Mouse (Mus musculus) granulocyte monocyte progenitor cell, adult 5-6 weeks (primary cell): ENCODE measurements around the gene Mfsd5. TPM values are rescaled to one million over a fixed set of nuclear protein-coding genes. Genes with fewer than 3 reads are reported as not detected.
A peak's percentile ranks its signal among the peaks of the same experiment; 100 is the strongest.

ENCODE experiments used
- ATAC-seq: replicated peaks from 2 replicates; pipeline ENCODE4 v1.8.0; 2016; ENCODE audit warnings: mild to moderate bottlenecking, moderate TSS enrichment, inconsistent platforms; ENCODE audit not compliant: poor library complexity, severe bottlenecking
- total RNA-seq, 2 experiments: library from RNA; stranded (forward) in 1 of 2; stranded (reverse) in 1 of 2; fragments of 200-712, 200-1000 nt in 1 of 2; fragments of >200 nt in 1 of 2; fragmentation: Nextera tagmentation in 1 of 2; gene quantifications; 2 replicates each; pipeline ENCODE4 v1.2.3; 2014 to 2017

The Mfsd5 gene
- total RNA-seq, 2 experiments from 2014 or later = 20.0 to 29.4 TPM

DNA sequence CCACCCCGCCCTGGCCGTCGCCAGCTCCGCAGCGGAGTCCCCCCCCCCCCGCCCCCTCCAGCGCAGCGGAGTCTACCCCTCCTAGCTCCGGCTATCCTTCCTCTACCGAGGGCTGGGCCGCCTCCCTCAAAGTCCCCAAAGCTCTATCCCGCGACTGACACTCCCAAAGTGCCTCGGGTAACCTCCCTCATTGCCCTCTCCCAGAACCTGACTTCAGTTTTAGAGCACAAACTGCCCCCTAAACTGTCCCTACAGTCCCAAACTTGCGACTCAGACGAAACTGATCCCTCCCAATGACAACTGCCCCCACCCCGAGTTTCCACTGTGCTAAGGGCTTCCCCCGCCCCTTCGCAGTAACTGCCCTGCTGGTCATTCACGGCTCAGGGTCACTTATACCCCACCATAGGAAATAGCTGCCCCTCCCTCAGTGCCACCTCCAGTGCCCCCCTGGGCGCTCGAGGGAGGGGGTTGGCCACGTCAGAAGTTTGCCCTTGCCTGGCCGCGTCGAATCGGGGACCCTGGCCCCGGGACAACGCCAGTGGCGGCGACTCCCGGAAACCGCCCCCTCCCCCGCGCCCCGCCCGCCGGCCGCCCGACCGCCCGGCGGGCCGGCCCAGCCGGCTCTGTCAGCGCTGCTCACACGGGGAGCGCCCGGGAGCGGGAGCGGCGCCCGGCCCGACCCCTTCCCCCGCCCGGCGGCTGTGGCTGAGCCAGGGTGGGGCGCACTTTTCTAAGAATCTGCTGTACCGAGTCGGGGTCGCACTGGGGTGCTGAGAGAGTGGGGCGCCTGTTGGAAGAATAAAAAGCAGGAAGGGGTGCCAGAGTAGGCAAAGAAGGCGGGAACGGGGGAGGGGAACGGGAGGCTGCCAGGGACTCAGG lies 31.8 kb upstream of the Mfsd5 start:
- peak; percentile 21 for ATAC-seq

DNA sequence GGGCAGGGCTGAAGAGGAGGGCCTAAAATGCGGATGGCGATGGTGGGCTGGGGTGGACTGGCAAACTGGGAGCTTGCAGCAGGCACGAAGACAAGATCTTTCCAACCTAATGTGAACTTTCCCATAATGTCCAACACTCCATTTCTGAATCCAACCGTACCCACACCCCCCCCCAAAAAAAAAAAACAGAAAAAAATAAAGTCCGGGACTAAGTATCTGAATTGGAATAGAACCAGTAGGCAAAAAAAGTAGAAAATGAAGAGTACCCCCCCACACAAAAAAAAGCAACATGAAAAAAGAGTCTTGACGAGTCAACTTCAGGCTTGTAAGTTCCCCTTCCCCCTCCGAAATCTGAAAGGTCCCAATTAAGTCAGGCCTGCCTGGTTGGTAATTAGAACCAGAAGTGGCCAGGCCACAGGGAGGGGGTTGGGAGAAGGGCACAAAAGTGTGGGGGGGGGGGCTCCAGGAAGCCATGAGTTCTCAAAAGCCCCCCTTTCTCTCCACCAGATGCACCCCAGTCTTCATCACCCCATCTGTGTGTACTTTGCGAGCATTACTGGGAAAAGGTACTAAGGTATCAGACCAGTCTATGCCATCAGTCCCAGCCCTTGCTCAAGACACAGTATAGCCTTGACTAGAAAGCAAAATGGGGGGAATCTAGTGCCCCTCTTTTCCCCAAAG lies 31.0 kb upstream of the Mfsd5 start:
- no peak for ATAC-seq

DNA sequence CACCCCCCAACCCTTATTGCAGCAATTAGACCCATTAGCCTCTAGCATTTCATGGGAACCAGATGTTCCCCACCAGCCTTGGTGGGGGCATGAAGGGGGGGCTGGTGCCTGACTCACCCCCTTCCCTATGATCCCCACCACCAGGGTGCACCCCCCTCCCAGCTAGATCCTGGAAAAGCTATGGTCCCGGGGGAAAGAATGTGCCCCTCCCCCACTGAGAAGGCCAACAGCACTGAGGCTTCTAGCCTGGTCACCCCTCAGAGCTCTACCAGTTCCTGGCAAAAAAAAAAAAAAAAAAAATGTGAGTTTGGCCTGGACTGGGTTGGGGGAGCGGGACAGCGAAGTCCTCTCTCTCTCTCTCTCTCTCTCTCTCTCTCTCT lies 30.5 kb upstream of the Mfsd5 start:
- ATAC-seq = no peak

DNA sequence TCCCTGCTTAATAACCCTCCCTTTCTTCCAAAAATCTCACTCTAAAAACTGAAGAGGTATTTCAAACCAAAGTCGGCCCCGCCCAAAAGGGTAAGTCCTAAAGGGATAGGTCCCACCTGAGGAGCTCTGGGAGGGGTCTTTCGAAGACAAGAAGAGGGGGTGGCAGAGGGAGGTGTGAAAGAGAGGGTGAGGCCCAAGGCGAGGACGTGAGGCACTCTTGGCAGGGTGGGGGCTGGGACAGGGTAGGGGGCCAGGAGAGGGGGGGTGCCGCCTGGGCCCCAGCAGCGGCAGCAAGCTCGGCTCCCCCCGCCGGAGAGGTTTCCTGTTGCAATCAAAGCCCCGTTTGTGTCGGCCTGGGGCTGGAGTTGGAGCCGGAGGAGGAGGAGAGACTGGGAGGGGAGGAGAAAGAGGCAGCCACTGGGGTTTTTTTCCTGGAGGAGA lies 30.0 kb upstream of the Mfsd5 start:
- ATAC-seq = no peak

DNA sequence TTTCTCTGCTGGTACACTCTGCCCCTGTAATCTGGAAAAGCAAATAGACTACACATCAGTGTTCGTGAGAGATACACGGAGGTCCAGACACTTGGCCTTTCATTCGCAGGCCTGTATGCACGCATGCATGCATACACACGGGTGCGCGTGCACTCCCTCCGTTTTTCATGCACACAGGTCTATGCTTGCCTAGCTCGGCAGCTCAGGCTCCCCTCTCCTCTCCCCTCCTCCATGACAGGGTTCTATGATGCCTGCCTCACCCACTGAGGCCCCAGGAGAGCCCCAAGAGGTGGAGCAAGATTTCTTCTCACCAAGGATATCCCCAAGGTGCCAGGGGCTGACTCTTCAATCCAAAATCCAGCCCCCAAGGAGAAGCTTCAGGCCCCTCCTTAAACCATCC lies 29.3 kb upstream of the Mfsd5 start:
- ATAC-seq = no peak

DNA sequence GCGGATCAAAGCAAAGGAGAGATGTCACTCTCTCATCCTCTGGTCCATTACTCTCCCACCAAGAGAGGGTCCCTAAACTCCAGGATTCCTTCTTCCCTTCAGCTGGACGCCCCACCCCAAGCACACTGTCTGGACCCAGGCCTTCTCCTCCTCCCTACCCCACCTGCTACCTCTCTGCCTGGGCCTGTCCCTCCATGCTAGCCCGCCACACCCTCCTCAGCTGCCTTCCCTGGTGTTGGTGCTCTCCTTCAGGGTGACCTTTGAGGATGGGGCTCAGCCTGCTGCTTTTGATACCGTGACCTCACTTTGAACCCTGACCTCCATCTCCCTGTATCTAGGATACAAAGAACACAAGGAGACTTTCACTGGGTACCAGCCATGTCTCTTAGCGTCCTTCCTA lies 28.7 kb upstream of the Mfsd5 start:
- ATAC-seq = no peak

DNA sequence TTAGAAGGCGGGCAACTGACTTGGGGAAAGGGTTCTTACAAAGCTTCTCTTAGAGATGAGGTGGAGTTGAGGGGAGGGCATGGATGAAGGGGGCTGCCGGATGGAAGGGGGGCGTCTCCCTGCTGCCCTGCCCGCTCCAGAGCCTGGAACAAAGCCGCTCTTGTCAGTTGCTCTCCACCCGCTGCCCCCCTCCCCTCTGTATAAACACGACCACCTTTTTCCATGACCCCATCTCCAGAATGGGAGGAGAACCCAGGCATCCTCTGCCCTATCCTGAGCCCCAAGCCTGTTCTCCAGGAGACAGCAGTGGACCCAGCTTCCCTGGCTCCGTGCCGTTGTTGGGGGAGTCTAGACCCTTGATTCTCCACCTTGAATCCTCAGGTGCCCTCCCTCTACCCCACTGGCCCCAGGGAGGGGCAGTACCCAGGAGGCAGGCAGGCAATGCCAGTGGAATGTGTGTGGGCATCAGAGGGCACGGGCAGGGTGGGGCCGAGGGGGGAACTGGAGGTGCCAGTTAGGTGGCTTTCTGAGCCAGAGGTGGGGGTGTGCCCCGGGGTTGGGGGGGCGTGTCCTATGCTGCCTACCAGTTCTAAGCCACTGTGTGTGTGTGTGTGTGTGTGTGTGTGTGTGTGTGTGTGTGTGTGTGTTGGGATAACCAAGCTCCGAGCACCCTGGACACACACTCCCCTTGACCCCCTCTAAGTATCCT lies 23.6 kb upstream of the Mfsd5 start:
- ATAC-seq = no peak

DNA sequence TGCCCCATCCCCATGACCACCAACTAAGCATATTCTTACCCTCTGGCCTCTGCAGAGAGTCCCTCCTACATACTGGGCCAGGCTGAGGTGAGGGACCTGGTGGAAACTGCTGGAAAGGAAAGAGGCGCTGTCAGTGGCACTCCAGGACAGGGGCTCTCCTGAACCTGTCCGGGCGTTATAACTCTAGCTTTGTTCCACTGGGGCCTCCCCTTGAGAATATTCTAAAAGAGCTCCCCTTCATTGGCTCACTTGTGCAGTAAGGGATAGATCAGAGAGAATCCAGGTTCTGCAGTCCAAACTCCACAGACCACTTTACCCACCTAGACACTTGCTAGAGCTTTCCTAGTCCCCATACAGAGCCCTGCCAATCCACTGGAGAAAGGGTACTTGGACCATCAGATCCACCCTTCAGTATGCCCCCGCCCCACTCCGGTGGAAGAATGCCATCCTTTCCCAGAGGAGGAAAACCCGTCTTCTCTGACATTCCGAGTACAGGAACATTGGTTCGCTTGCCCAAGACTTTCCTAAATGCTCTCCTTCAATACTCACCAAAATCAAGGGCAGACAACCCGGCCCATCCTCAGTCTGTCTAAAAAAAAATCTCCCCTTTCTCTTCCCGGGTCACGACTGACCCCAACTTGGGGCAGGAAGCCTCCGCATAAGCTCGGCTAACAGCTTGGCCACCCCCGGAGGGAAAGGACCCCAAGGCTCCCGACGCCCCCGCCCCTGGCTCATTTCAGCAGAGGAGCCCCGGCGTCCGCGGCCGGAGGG lies 22.6 kb upstream of the Mfsd5 start:
- no peak for ATAC-seq

DNA sequence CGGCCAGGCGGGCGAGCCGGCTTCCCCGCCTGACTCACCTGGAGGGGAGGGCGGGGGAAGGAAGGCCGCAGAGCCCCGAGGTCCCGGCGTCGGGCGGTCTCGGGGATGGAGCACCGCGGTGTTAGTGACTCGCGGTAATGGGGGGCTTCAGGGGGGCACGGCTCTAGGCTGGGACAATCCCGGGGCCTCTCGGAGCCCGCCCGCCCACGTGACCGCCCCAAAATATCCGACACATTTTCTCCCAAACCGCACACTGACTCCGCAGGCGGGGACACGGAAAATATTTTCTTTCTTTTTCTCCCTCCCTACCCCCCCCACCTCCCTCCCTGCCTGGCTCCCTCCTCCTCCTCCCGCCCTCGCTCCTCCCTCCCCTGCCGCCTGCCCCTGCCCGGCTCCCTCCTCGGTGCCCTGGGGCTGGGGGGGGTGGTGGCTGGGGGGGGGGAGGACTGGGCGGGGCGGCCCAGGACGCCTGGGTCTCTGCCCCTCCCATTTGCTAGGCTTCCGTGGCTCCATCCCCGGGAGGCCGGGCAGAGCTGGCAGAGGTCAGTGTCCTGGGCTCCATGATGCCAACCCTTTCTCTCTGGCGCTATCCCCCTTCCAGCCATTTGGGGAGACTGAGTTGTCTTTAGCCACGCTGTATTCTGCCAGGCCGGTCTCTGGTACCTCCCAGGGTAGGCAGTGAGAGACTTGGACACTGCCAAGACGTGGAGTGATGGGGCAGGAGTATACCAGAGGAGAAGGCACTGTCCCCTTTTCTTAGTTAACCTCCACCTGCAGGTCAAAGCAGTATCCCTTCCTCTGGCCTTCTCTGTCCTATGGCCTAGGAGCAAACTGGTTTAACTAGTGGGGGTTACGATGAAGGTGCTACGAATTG lies 21.8 kb upstream of the Mfsd5 start, which contains the start of gene Rarg:
Gene Rarg (minus strand): TSS at position 316 of the 874 bp plus-strand sequence.
- ATAC-seq = peak; percentile 58; the same call in 1 of the 2 replicates

DNA sequence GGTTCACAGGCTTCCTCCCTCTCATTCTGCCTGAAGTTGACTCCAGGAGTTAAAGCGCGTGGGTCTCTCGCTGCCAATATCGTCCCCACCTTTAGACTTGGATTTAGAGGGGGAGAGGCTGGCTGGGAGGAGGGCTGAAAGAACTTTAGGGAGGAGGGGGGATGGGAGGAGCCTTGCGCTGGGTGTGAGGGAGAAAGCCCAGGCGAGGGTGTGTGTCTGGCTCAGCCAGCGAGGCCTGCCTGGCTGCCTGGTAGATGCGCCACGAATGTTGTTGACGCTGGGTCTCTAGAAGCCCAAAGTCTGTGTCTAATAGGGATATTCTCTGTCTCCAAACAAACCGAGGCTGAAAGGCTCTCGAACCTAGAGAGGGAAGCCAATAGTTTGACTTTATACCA lies 21.2 kb upstream of the Mfsd5 start:
- ATAC-seq = no peak

DNA sequence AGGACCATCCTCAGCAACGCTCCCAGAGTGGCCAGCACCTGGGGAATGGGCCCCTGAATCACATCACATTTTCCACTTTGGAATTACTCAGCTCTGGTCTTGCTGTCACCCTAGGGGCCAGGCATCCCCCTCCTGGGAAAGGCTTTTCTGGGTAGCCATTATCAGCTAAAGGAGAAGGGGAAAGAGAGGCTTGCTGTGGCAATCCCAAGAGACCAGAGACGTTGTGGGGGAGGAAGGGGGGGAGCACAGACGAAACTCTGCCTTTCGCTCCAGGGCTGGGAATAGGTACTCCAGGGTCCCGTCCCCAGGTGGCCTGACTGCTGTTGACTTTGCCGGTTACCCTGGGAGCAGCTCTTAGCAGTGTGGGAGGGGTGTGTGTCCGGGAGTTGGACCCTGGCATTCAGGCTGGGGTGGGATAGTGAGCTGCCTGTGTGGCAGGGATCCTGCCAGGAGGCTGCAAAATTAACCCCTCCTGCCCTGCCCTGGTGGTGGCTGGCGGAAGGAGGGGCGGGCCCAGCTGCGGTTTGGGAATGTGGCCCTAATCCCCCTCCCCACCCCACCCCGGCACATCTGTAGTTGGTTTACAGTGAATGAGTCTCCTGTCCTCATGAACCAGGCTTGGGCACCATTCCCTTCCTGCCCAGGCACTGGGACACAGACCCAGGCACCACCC lies 20.5 kb upstream of the Mfsd5 start:
- ATAC-seq = no peak

DNA sequence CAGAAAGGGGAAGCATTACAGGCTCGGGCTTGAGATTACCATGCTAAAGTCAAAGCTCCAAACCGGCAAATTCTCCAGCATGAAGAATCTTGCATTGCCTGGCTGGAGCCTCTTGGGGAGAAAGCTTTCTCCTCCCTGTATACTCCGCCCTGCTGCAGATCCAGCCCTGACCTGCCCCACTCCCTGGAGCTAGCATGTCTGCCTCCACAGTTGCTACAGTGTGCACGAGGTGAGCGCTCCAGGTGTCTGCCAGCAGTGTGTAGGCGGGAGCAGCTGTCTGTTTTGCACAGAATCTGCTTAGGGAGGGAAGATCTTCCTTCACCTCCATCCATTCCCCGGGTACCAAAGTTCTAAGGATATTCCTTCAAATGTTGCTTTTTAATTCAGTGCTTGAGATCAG lies 16.7 kb upstream of the Mfsd5 start:
- ATAC-seq = peak; percentile 50; the same call in 1 of the 2 replicates

DNA sequence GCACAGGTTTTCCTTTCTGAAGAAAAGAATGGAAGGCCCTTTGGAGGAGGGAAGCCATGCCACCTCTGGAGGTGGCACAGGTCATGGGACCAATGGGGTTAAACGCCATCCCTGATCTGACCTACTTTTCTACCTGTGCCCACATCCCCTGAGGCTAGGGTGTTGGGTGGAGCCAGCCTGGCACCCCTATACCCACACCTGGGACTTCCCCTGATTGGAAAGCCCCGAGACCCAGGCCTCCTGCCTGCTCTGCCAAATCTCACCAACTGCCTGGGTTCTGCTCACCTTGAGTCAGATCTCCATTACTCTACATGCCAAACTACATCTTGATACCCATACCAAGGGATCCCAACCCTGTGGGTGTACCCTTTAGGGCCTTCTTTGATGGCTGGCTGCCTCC lies 16.2 kb upstream of the Mfsd5 start:
- no peak for ATAC-seq

DNA sequence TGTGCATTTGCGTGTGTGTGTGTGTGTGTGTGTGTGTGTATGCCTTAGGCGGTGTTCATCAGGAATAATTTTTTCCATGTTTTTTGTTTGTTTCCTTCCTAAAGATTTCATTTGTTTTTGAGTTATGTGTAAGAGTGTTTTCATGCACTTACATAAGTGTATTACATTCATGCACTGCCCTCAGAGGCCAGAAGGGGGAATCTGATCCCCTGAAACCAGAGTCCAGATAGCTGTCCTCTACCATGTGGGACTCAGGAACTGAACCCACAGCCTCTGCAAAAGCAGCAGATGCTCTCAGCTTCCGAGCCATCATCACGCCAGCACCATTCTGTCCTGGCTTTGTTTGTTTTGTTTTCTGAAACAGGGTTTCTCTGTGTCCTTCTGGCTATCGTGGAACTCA lies 13.7 kb upstream of the Mfsd5 start:
- peak; percentile 42; the same call in 1 of the 2 replicates for ATAC-seq

DNA sequence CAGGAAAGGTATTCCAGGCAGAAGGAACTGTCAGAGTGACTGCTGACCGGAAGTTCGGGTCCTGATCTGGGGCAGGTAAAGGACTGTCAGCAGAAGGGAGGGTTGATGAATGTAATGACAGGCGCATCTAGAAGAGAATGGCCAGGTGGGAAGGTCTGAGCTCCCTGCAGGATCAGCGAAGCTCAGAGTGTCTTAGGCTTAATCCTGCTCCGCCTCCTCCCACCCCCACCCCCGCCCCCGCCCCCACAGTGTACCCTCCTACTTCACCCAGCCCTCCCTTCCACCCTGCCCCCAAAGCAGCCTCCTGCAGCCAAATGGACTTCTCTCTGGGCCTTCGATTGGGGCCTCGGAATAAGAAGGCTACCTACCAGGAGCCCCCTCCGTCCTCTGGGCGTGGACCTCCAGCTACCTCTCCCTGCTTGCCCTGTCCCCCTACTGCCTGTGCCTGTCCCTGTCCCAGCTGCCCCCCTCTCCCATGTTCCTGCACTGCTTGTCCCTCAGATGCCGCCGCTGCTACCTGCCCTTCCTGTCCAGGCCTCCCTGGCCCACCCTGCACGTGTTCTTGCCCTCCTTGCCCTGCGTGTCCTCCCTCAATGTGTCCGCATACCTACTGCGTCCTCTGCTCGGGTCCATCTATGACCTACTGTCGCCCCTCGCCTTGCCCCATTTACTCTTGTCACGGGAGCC lies 8.8 kb upstream of the Mfsd5 start, which contains the start of gene Gm9918:
Gene Gm9918 (plus strand): TSS at position 290 of the 687 bp plus-strand sequence.
- ATAC-seq = no peak

DNA sequence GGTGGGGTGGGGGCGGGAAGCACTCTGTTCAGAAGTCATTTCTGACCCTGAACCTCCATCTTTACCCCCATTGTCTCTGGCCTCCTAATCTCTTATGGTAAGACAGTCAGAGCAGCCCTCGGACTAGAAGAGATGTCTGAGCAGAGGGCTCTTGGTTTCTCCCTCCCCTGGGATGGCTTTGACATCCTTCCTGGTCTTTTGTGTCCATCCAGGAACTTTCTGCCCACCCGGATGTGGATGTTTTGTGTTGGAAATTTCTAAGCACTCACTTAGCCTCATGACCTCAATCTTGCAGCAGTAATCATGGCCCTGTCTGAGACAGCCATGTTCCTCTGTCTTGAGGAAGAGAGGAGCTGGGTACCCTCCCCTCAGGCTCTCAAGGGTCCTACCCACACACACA lies 7.8 kb upstream of the Mfsd5 start:
- no peak for ATAC-seq

DNA sequence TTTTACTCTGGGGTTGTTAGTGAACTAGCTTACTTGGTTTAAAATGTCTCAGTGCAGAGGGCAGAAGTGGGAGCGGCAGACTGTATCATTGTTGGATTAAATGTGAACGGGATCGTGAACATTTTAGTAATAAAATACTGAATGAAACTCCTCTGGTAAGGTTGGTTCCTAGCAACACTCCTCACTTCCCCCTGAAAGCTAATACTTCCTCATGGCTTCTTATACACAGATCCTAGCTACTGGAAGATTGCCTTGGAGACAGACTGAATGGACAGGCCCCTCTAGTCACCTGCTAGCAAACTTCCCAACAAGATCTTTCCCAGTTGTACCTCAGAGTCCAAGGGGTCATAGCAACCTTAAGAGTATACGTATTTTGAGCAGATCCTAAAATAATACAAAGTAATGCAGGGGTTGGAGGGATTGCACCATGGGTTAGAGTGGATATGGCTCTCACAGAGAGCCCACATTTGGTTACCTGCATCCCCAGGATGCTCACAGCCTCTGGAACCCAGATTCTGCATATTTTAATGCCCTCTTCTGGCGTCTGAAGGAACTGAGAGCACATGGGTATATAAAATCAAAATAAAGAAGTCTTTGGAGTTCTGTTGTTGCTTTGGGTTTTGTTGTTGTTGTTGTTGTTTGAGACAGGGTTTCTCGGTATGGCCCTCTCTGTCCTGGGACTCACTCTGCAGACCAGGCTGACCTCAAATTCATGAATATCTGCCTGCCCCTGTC lies 5.1 kb upstream of the Mfsd5 start:
- peak; percentile 54 for ATAC-seq
